Mouse (Mus musculus): ENCODE data around the gene Prkar1b. TPM values are rescaled to one million over a fixed set of nuclear protein-coding genes. Genes with fewer than 3 reads are reported as not detected.

The Prkar1b gene
- 1 to 10 TPM; 2.1 to 2.7 (median 2.3) TPM for total RNA-seq (2022)

GRCm38 (mm10) chr5:139149681-139150602, at the start of gene Prkar1b, which contains the start of gene Dnaaf5:
TSS of gene Prkar1b (minus strand) at chr5:139150001.
TSS of gene Dnaaf5 (plus strand) at chr5:139150223.
- DNase-seq (ENCODE audit: low spot score): peak; percentile 98

GRCm38 (mm10) chr5:139199636-139199994, 49.8 kb upstream of the Prkar1b start:
- no peak for DNase-seq (ENCODE audit: low spot score)

GRCm38 (mm10) chr5:139198779-139199178, 49.0 kb upstream of the Prkar1b start:
- DNase-seq (ENCODE audit: low spot score): no peak

GRCm38 (mm10) chr5:139190958-139191357, 41.2 kb upstream of the Prkar1b start:
- DNase-seq (ENCODE audit: low spot score): no peak

- no peak for DNase-seq (ENCODE audit: low spot score)
These were observed 39.9 kb upstream of the Prkar1b start for GRCm38 (mm10) chr5:139189726-139190125.

GRCm38 (mm10) chr5:139184897-139185296, 35.1 kb upstream of the Prkar1b start:
- no peak for DNase-seq (ENCODE audit: low spot score)

- DNase-seq (ENCODE audit: low spot score): no peak
These were observed 33.8 kb upstream of the Prkar1b start for GRCm38 (mm10) chr5:139183601-139184000.

GRCm38 (mm10) chr5:139183131-139183530, 33.3 kb upstream of the Prkar1b start:
- no peak for DNase-seq (ENCODE audit: low spot score)

- DNase-seq (ENCODE audit: low spot score): peak; percentile 64
These were observed 29.3 kb upstream of the Prkar1b start for GRCm38 (mm10) chr5:139178895-139179631.

- peak; percentile 56 for DNase-seq (ENCODE audit: low spot score)
These were observed 25.1 kb upstream of the Prkar1b start for GRCm38 (mm10) chr5:139174556-139175547.

GRCm38 (mm10) chr5:139174141-139174540, 24.3 kb upstream of the Prkar1b start:
- DNase-seq (ENCODE audit: low spot score): no peak

GRCm38 (mm10) chr5:139171929-139172328, 22.1 kb upstream of the Prkar1b start:
- DNase-seq (ENCODE audit: low spot score): no peak

- no peak for DNase-seq (ENCODE audit: low spot score)
These were observed 17.7 kb upstream of the Prkar1b start for GRCm38 (mm10) chr5:139167548-139167947.

GRCm38 (mm10) chr5:139166781-139167361, 17.1 kb upstream of the Prkar1b start:
- no peak for DNase-seq (ENCODE audit: low spot score)

- DNase-seq (ENCODE audit: low spot score): no peak
These were observed 11.8 kb upstream of the Prkar1b start for GRCm38 (mm10) chr5:139161632-139162031.

- DNase-seq (ENCODE audit: low spot score): no peak
These were observed 11.1 kb upstream of the Prkar1b start for GRCm38 (mm10) chr5:139160899-139161298.

GRCm38 (mm10) chr5:139150603-139151031, 816 bp upstream of the Prkar1b start:
- no peak for DNase-seq (ENCODE audit: low spot score)

- DNase-seq (ENCODE audit: low spot score): peak; percentile 9
These were observed 662 bp downstream of the Prkar1b start for GRCm38 (mm10) chr5:139149006-139149672.

GRCm38 (mm10) chr5:139147178-139148078, 2.4 kb downstream of the Prkar1b start:
- DNase-seq (ENCODE audit: low spot score): no peak
